Mouse (Mus musculus): ENCODE data around the gene Sirt7.

GRCm38 (mm10) chr11:120661076-120661460 is 36.0 kb upstream of the Sirt7 start, which contains the start of gene Notum:
- TF ChIP-seq CTCF (IDR thresholded peaks at IDR 0.05) = no peak
- no peak for TF ChIP-seq POLR2A (IDR thresholded peaks at IDR 0.05; ENCODE audit: insufficient read depth, low read depth, low read length)
- no peak for TF ChIP-seq EP300 (IDR thresholded peaks at IDR 0.05; ENCODE audit: insufficient read depth, low read depth, low read length)

Measured in heart, adult 2 months (tissue).